Mouse (Mus musculus): ENCODE results near the gene Brms1l.

The Brms1l gene

GRCm38 (mm10) chr12:55859409-55860349 lies 23.6 kb downstream of the Brms1l start:
- in situ Hi-C loops (cut with MboI, MseI) = no loop called here

- in situ Hi-C loops (cut with MboI, MseI) = no loop called here
These were observed 24.5 kb downstream of the Brms1l start for GRCm38 (mm10) chr12:55860631-55861030.

- in situ Hi-C loops (cut with MboI, MseI) = no loop called here
These were observed 31.6 kb downstream of the Brms1l start for GRCm38 (mm10) chr12:55867738-55868137.

- in situ Hi-C loops (cut with MboI, MseI) = loop anchor here (10.0 kb wide), 1 partner anchor 445 kb away; no protein-coding TSS in a partner anchor
These were observed 33.6 kb downstream of the Brms1l start for GRCm38 (mm10) chr12:55869622-55870322.

- in situ Hi-C loops (cut with MboI, MseI) = no loop called here
These were observed 49.3 kb downstream of the Brms1l start for GRCm38 (mm10) chr12:55885449-55885848.

GRCm38 (mm10) chr12:55888570-55888969 lies 52.4 kb downstream of the Brms1l start:
- in situ Hi-C loops (cut with MboI, MseI) = no loop called here

GRCm38 (mm10) chr12:55904801-55905200 lies 68.7 kb downstream of the Brms1l start:
- in situ Hi-C loops (cut with MboI, MseI) = no loop called here

- in situ Hi-C loops (cut with MboI, MseI) = no loop called here
These were observed 76.0 kb downstream of the Brms1l start for GRCm38 (mm10) chr12:55912138-55912537.

- in situ Hi-C loops (cut with MboI, MseI) = no loop called here
These were observed 77.1 kb downstream of the Brms1l start for GRCm38 (mm10) chr12:55913201-55913600.

- in situ Hi-C loops (cut with MboI, MseI) = no loop called here
These were observed 80.1 kb downstream of the Brms1l start for GRCm38 (mm10) chr12:55916250-55916649.

GRCm38 (mm10) chr12:55917020-55917419 lies 80.9 kb downstream of the Brms1l start:
- in situ Hi-C loops (cut with MboI, MseI) = no loop called here

Data from regulatory T cell (primary cell).